Mouse (Mus musculus) thymus, postnatal 14 days (tissue): ENCODE data around the gene Adcy9.
"Not testable (repeated sequence)": the region's sequence is repeated elsewhere in the genome, so short reads cannot be mapped to it uniquely, and the experiment has no call there.

Experiments
- DNase-seq: peaks from one replicate; pipeline ENCODE4 v3.0.0; 2021

Gene Adcy9

GRCm38 (mm10) chr16:4267453-4267852, 152.8 kb downstream of the Adcy9 start:
- DNase-seq = no peak

- DNase-seq = no peak
Observed at GRCm38 (mm10) chr16:4265351-4265750, 154.9 kb downstream of the Adcy9 start.

GRCm38 (mm10) chr16:4263486-4263885, 156.8 kb downstream of the Adcy9 start:
- no peak for DNase-seq

GRCm38 (mm10) chr16:4257546-4257945, 162.8 kb downstream of the Adcy9 start:
- no peak for DNase-seq

GRCm38 (mm10) chr16:4248791-4249190, 171.5 kb downstream of the Adcy9 start:
- DNase-seq = no peak

GRCm38 (mm10) chr16:4245241-4245640, 175.1 kb downstream of the Adcy9 start:
- not testable (repeated sequence) for DNase-seq
